Mouse (Mus musculus): Measurements from ENCODE around the gene Fam180a. TPM values are rescaled to one million over a fixed set of nuclear protein-coding genes. Genes with fewer than 3 reads are reported as not detected.

The Fam180a gene
- polyA plus RNA-seq (2014; fragmentation: Illumina TruSeq; extraction: RNeasy Lipid Tissue Mini Kit (QIAGEN cat#74804)), result 24.6 TPM

GRCm38 (mm10) chr6:35326111-35326515 lies at the start of gene Fam180a:
TSS of gene Fam180a (minus strand) at chr6:35326141.

DNA sequence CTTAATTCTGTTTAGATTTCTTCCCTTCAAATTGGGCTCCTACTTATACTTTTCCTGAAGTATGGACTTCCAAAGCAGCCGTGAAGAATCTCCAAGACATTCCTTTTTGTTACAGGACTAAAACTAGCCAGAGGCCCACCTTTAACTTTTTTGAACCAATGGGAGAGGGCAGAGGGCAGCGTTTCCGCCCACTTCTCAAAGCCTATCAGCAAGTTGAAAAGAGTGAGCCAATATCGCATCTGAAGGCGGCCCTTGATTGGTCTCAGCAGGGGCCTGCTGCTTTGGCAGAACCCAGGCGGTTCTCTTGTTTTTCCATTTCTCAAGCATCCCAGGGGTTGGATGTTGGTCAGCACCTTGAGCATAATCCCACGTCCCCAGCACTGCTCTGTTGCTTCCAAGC lies 17.9 kb downstream of the Fam180a start, which contains the start of gene Slc13a4:
Gene Slc13a4, minus strand, starts transcription at position 95 of the 400 bp plus-strand sequence.

Other genes with a start within 250 kb of the Fam180a start
- 69.5 TPM for gene Cnot4, start 192.4 kb downstream of the Fam180a start, polyA plus RNA-seq (2014; fragmentation: Illumina TruSeq; extraction: RNeasy Lipid Tissue Mini Kit (QIAGEN cat#74804))
- 39.5 TPM for gene Nup205, start 148.7 kb downstream of the Fam180a start, polyA plus RNA-seq (2014; fragmentation: Illumina TruSeq; extraction: RNeasy Lipid Tissue Mini Kit (QIAGEN cat#74804))
- not detected for gene Slc13a4, start 18.0 kb downstream of the Fam180a start, polyA plus RNA-seq (2014; fragmentation: Illumina TruSeq; extraction: RNeasy Lipid Tissue Mini Kit (QIAGEN cat#74804))
- 514 TPM for gene Mtpn, start 213.7 kb upstream of the Fam180a start, polyA plus RNA-seq (2014; fragmentation: Illumina TruSeq; extraction: RNeasy Lipid Tissue Mini Kit (QIAGEN cat#74804))